Mouse (Mus musculus): ENCODE data around the gene Gpx7. TPM values are rescaled to one million over a fixed set of nuclear protein-coding genes. Genes with fewer than 3 reads are reported as not detected.
A peak's percentile ranks its signal among the peaks of the same experiment; 100 is the strongest.
"Not testable (repeated sequence)": the region's sequence is repeated elsewhere in the genome, so short reads cannot be mapped to it uniquely, and the experiment has no call there.

Gpx7 gene
- polyA plus RNA-seq, 1 experiment from 2014 or later, result 66.1 TPM

DNA sequence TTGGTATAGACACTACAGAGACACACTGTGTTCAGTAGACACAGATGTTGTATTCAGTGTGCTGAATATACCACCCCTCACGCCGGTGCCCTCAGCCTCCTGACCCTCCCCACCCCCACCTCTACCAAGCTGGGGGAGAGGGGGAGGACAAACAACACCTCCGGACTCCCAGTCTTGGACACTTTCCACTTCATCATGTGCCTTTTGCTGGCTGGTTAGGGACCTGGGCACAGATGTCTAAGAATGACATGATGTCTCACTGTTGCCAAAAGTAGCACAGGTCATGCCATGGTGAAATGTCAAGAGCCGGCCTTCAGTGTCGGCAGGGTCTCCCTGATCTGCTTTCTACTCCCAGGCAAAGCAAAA is 42.7 kb downstream of the Gpx7 start:
- Histone ChIP-seq H3K27ac (ENCODE audit: poor library complexity, severe bottlenecking) (peak overlapping the region; percentile 92), H3K36me3 (no peaks in the 10 kb centered on the region), H3K4me2 (peak overlapping the region; percentile 17; the same call in 1 of the 2 replicates), H3K9ac (0 out of 2 replicates have a peak overlapping the region, but pooled peaks have one; percentile 2), H3K4me1 (replicated peaks) (peaks cover 44% of the 10 kb centered on the region), H3K27me3 (replicated peaks) (no peaks in the 10 kb centered on the region), H3K9me3 (replicated peaks) (no peaks in the 10 kb centered on the region), H3K4me3 (no peak overlapping the region)
- 23% methylated on average over 5 of the region's 5 CpGs for WGBS
- ATAC-seq (ENCODE audit: insufficient number of reproducible peaks, low FRiP score), result no peak

DNA sequence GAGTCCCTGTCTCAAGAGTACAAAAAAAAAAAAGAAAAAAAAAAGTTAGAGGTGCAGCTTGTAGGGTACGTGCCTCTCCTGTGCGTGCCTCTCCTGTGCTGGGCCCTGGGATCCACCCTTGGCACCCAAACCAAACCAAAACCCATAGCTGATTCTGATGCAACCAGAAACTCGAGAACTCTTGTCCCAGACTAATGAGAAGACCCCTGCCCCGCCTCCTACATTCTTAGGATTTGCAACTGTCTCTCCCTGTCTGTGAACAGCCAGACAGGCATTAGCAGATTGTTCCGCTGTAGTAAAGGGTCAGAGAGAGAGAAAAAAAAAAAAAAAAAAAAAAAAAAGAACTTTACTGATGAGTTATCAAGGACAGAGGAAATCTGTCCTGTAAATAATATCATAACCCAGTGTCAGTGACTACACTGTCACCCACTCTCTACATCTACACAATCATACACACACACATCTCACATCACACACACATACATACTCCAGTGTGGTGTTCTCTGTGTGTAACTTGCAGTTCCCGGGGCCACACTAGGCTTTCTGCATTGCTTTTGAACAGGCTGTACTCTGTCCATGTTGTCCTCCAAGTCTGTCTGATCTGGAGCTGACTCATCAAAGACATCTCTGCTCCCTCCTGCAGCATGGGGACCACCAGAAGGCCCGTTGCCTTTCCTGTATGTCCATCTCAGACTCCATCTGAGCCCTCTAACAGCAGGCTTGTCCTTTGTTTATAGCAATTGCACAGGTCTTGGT is 43.2 kb downstream of the Gpx7 start:
- no peaks in the 10 kb centered on the region for H3K27me3 ChIP-seq (replicated peaks)
- WGBS, result 21% methylated on average over 7 of the region's 7 CpGs
- H3K9ac ChIP-seq, result peak overlapping the region; percentile 32; the same call in 1 of the 2 replicates
- H3K4me3 ChIP-seq, result no peak overlapping the region
- no peaks in the 10 kb centered on the region for H3K9me3 ChIP-seq (replicated peaks)
- H3K27ac ChIP-seq (ENCODE audit: poor library complexity, severe bottlenecking), result peak overlapping the region; percentile 92
- H3K4me1 ChIP-seq (replicated peaks), result peaks cover 49% of the 10 kb centered on the region
- H3K36me3 ChIP-seq, result no peaks in the 10 kb centered on the region
- peak overlapping the region; percentile 40; the same call in 1 of the 2 replicates for H3K4me2 ChIP-seq
- no peak for ATAC-seq (ENCODE audit: insufficient number of reproducible peaks, low FRiP score)

DNA sequence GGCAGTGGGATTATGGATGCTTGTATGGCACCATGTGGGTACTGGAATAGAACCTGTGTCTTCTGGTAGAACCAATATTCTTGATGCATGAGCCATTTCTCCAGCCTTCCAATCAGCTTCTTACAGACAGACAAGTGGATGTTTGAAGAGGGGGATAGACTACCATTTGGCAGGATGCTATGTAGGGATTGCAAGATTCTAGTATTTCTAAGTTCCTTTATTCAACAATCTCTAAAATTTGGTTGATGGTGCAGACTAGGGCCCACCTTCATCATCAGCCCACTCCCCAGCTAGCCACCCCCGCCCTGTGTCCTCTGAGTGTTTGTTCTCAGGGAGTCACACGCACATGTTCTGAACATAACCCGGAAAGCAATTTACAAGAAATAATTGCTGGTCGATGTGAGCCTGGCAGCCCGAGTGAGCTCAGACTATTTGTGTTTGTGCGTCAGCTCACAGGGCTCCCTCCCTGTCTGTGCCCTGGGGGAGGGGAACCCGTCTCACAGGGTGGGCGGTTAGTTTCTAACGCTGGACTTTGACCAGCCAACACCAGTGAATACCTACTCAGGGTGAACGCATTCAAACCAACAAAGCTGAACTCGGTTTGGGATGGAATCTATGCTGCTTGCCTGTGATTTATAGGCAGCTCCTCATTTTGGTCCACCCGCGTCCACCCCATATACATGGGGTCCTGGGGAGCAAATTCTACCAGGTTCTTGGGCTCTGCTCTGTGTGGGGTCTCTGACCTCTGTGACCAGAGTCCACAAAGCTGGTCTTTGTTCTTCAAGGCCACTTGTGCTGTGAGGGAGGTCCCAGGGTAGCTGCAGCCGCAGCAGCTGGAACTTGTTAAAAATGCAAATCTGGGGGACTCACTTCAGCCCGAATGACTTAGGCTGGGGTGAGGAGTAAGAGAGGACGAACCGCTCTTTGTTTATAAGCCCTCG is 44.2 kb downstream of the Gpx7 start:
- H3K9me3 ChIP-seq (replicated peaks), result no peaks in the 10 kb centered on the region
- peak overlapping the region; percentile 40 for H3K4me2 ChIP-seq
- H3K4me1 ChIP-seq (replicated peaks), result peaks cover 55% of the 10 kb centered on the region
- H3K27me3 ChIP-seq (replicated peaks), result no peaks in the 10 kb centered on the region
- H3K27ac ChIP-seq (ENCODE audit: poor library complexity, severe bottlenecking), result peak overlapping the region; percentile 92
- H3K9ac ChIP-seq, result 0 out of 2 replicates have a peak overlapping the region, but pooled peaks have one; percentile 8
- 17% methylated on average over 18 of the region's 18 CpGs for WGBS
- ATAC-seq (ENCODE audit: insufficient number of reproducible peaks, low FRiP score), result 0 out of 2 replicates have a peak, but pooled peaks have one; percentile 20
- H3K36me3 ChIP-seq, result no peaks in the 10 kb centered on the region
- no peak overlapping the region for H3K4me3 ChIP-seq

DNA sequence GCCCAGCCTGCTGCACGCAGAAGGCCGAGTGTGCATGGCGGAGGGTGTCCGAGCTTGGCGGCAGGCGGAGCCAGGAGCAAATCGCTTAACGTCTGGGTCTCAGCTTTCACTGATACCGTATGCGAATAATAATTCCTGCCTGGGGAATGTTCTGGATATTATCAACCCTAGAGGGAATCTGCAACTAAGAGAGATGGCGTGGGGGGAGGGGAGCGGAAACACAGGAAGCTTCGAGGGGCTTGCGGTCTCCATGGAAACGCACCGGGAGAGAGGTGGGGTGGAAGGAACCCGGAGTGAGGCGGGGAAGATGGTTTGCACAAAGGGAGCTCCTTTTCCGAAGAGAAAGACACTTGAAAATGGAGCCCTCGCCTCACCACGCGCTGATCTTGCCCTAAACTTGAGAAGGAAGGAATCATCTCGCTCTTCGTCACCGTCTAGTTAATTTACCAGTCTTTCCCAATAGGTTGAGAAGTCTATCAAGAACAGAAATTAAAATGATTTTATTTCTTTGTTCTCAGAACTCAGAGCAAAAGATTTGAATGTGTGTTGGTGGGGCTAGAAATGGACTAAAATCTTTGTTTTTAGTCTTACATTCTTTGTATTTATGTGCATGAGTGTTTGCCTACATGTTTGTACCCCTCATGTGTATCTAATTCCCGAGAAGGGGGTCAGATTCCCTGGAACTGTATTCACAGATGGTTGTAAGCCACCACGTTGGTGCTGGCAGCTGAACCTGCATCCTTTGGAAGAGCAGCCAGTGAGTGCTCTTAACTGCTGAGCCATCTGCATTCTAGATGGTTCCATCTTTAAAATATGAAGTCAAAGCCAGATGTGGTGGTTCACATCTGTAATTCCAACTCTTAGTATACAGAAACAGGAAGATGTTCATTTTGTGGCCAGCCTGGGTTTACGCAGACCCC is 46.4 kb downstream of the Gpx7 start:
- peak overlapping the region; percentile 23; the same call in 1 of the 2 replicates for H3K9ac ChIP-seq
- H3K36me3 ChIP-seq, result no peaks in the 10 kb centered on the region
- 7% methylated on average over 28 of the region's 28 CpGs for WGBS
- peak; percentile 79 for ATAC-seq (ENCODE audit: insufficient number of reproducible peaks, low FRiP score)
- H3K27ac ChIP-seq (ENCODE audit: poor library complexity, severe bottlenecking), result peak overlapping the region; percentile 87
- H3K27me3 ChIP-seq (replicated peaks), result no peaks in the 10 kb centered on the region
- peaks cover 68% of the 10 kb centered on the region for H3K4me1 ChIP-seq (replicated peaks)
- no peaks in the 10 kb centered on the region for H3K9me3 ChIP-seq (replicated peaks)
- H3K4me2 ChIP-seq, result peak overlapping the region; percentile 47
- peak overlapping the region; percentile 20 for H3K4me3 ChIP-seq

DNA sequence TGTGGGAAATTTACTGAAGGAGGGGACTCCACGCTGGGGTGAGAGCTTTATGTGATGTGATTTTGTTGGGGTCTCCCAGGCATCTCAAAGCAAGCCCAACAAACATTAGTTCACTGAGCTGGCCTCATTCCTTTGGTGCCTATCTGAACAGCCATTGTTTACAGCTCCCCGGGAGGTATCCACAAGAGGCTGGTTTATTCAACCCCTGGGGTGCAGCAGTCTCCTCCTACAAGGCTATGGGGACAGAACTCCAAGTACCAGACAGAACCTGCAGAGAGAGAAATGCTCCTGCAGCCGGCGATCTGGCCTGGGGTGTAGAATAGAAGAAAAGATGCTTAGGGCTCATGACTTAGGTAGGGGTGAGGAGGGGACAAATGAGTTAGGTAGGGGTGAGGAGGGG is 48.3 kb downstream of the Gpx7 start:
- H3K27me3 ChIP-seq (replicated peaks), result no peaks in the 10 kb centered on the region
- no peaks in the 10 kb centered on the region for H3K36me3 ChIP-seq
- peak overlapping the region; percentile 87; the same call in 1 of the 2 replicates for H3K27ac ChIP-seq (ENCODE audit: poor library complexity, severe bottlenecking)
- H3K4me2 ChIP-seq, result no peak overlapping the region
- 31% methylated on average over 4 of the region's 4 CpGs for WGBS
- H3K9me3 ChIP-seq (replicated peaks), result no peaks in the 10 kb centered on the region
- H3K9ac ChIP-seq, result no peak overlapping the region
- peaks cover 68% of the 10 kb centered on the region for H3K4me1 ChIP-seq (replicated peaks)
- H3K4me3 ChIP-seq, result no peak overlapping the region
- no peak for ATAC-seq (ENCODE audit: insufficient number of reproducible peaks, low FRiP score)

DNA sequence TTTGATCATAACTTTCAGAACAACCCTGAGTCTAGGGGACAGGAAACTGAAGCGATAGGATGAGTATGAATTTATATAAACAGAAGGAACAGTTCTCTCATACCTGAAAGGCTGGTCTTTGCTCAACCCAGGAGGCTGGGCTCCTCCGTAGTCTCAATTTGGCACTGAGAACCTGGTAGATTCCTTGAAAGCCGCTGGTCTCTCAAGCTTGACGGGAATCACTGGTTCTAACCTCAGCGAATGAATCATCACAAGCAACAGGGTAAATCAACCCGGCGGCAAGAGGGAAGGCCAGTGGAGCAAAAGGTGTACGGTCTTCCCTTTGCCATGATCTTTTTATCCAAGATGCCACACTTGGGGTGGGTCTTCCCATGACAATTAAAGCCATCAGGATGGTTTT is 49.3 kb downstream of the Gpx7 start:
- H3K4me2 ChIP-seq, result no peak overlapping the region
- no peak for ATAC-seq (ENCODE audit: insufficient number of reproducible peaks, low FRiP score)

DNA sequence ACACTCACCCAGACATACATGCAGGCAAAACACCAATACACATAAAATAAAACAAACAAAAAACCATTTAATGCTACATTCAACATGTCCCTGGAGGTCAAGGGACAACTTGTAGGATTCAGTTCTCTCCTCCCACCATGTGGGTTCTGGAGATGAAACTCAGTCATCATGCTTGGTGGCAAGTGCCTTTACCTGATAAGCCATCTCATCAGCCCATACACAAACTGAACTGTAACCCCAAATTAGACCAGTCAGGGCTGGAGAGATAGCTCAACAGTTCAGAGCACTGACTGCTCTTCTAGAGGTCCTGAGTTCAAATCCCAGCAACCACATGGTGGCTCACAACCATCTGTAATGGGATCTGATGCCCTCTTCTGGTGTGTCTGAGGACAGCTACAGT is 53.2 kb downstream of the Gpx7 start:
- H3K4me1 ChIP-seq (replicated peaks), result peaks cover 63% of the 10 kb centered on the region
- not testable (repeated sequence) for H3K27ac ChIP-seq (ENCODE audit: poor library complexity, severe bottlenecking)

More for the DNA sequence above, 49.3 kb downstream of the Gpx7 start:
- Histone ChIP-seq H3K27ac (ENCODE audit: poor library complexity, severe bottlenecking) (no peak overlapping the region), H3K4me1 (replicated peaks) (peaks cover 58% of the 10 kb centered on the region), H3K36me3 (no peaks in the 10 kb centered on the region), H3K27me3 (replicated peaks) (no peaks in the 10 kb centered on the region), H3K4me3 (no peak overlapping the region), H3K9me3 (replicated peaks) (no peaks in the 10 kb centered on the region), H3K9ac (no peak overlapping the region)
- WGBS, result 87% methylated on average over 8 of the region's 8 CpGs

DNA sequence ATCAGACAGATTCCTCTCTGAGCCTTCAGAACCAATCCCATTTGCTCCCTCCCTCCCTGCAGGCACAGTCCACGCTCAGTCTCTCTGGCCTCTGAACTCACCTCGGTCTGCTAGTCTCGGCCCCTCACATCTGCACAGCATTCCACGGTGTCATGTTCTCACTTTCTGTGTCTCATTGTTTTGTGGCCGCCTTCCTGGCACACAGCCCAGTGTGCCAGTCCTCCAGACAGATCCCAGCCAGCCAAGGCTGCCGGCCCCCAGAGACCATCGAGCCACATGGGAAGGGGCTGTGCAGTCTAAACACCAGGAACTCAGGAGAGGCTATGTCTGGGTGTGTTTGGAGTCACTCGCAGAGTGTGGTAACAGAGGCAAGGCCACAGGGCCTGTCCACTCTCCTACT is 55.9 kb downstream of the Gpx7 start:
- H3K36me3 ChIP-seq, result no peaks in the 10 kb centered on the region
- H3K9ac ChIP-seq, result no peak overlapping the region
- WGBS, result 4% methylated on average over 8 of the region's 8 CpGs
- peak overlapping the region; percentile 84 for H3K27ac ChIP-seq (ENCODE audit: poor library complexity, severe bottlenecking)
- peak overlapping the region; percentile 25; the same call in 1 of the 2 replicates for H3K4me2 ChIP-seq
- no peaks in the 10 kb centered on the region for H3K9me3 ChIP-seq (replicated peaks)
- no peaks in the 10 kb centered on the region for H3K27me3 ChIP-seq (replicated peaks)
- peaks cover 58% of the 10 kb centered on the region for H3K4me1 ChIP-seq (replicated peaks)
- H3K4me3 ChIP-seq, result no peak overlapping the region
- peak; percentile 85 for ATAC-seq (ENCODE audit: insufficient number of reproducible peaks, low FRiP score)

More for the DNA sequence above, 53.2 kb downstream of the Gpx7 start:
- ATAC-seq (ENCODE audit: insufficient number of reproducible peaks, low FRiP score); H3K9ac ChIP-seq; H3K4me2 ChIP-seq; H3K36me3 ChIP-seq; H3K9me3 ChIP-seq (replicated peaks); H3K27me3 ChIP-seq (replicated peaks); H3K4me3 ChIP-seq: not testable (repeated sequence)
